Mouse (Mus musculus) hindbrain, embryonic 13.5 days (tissue): ENCODE data around the gene Bhlha9. TPM values are rescaled to one million over a fixed set of nuclear protein-coding genes. Genes with fewer than 3 reads are reported as not detected.
A peak's percentile ranks its signal among the peaks of the same experiment; 100 is the strongest.

Source experiments
- ATAC-seq: fragments of 200-750 bp; cut with Nextera tagmentation; 2 replicates; pipeline ENCODE4 v1.8.0; 2017; ENCODE audit warnings: moderate TSS enrichment; ENCODE audit not compliant: low FRiP score
- H3K27ac ChIP-seq: fragments of 300-500 bp; sonication (generic); 2 replicates; pipeline ENCODE4 v1.5.1; 2015; ENCODE audit warnings: inconsistent platforms, mild to moderate bottlenecking, moderate library complexity
- H3K27me3 ChIP-seq: fragments of 300-500 bp; sonication (generic); 2 replicates; pipeline ENCODE4 v1.6.1; 2015; ENCODE audit warnings: mild to moderate bottlenecking, inconsistent platforms
- H3K36me3 ChIP-seq: fragments of 300-500 bp; sonication (generic); 2 replicates; pipeline ENCODE4 v1.6.1; 2015; ENCODE audit warnings: mild to moderate bottlenecking, inconsistent platforms
- H3K4me1 ChIP-seq: fragments of 300-500 bp; sonication (generic); replicated peaks from 2 replicates; pipeline ENCODE4 v1.6.1; 2015; ENCODE audit warnings: inconsistent platforms
- H3K4me2 ChIP-seq: fragments of 300-500 bp; sonication (generic); 2 replicates; pipeline ENCODE4 v1.6.1; 2015; ENCODE audit warnings: inconsistent platforms, mild to moderate bottlenecking, moderate library complexity
- H3K4me3 ChIP-seq: fragments of 300-500 bp; sonication (generic); 2 replicates; pipeline ENCODE4 v1.5.1; 2015; ENCODE audit warnings: mild to moderate bottlenecking, inconsistent platforms
- H3K9ac ChIP-seq: fragments of 300-500 bp; sonication (generic); 2 replicates; pipeline ENCODE4 v1.6.1; 2015; ENCODE audit warnings: mild to moderate bottlenecking, inconsistent platforms
- H3K9me3 ChIP-seq: fragments of 300-500 bp; sonication (generic); 2 replicates; pipeline ENCODE4 v1.6.1; 2016; ENCODE audit warnings: inconsistent platforms
- WGBS: fragments of 180-500 bp; shearing (Covaris S2); methylation state at CpG from one replicate; pipeline ENCODE4 v1.1.7; 2015; 5-methylcytosine and 5-hydroxymethylcytosine counted together
- polyA plus RNA-seq: library from polyadenylated mRNA; unstranded; fragments of >200 nt; fragmentation: Nextera tagmentation; extraction: Ambion mirVana; gene quantifications from 2 replicates; pipeline ENCODE4 v1.2.1, GENCODE M21; 2015

Gene Bhlha9
- polyA plus RNA-seq, 1 experiment from 2014 or later = 0.60 TPM

GRCm38 (mm10) chr11:76645955-76646354, 26.3 kb upstream of the Bhlha9 start:
- peak; percentile 79 for ATAC-seq
- peaks cover 40% of the 10 kb centered on the region for H3K4me1 ChIP-seq
- 1% methylated on average over 19 of the region's 19 CpGs for WGBS
- no peaks in the 10 kb centered on the region for H3K9me3 ChIP-seq
- H3K36me3 ChIP-seq = no peaks in the 10 kb centered on the region
- H3K4me2 ChIP-seq = peak overlapping the region; percentile 55
- H3K27me3 ChIP-seq = no peaks in the 10 kb centered on the region
- H3K9ac ChIP-seq = peak overlapping the region; percentile 61; the same call in 1 of the 2 replicates
- peak overlapping the region; percentile 30 for H3K4me3 ChIP-seq
- peak overlapping the region; percentile 84 for H3K27ac ChIP-seq

GRCm38 (mm10) chr11:76647062-76647461, 25.2 kb upstream of the Bhlha9 start:
- peak overlapping the region; percentile 15; the same call in 1 of the 2 replicates for H3K9ac ChIP-seq
- H3K4me2 ChIP-seq = peak overlapping the region; percentile 41
- peak; percentile 44 for ATAC-seq

GRCm38 (mm10) chr11:76647500-76647899, 24.8 kb upstream of the Bhlha9 start:
- peak overlapping the region; percentile 15; the same call in 1 of the 2 replicates for H3K9ac ChIP-seq
- H3K4me3 ChIP-seq = 0 out of 2 replicates have a peak overlapping the region, but pooled peaks have one; percentile 4
- peak; percentile 30; the same call in 1 of the 2 replicates for ATAC-seq

More at GRCm38 (mm10) chr11:76647062-76647461, 25.2 kb upstream of the Bhlha9 start:
- peak overlapping the region; percentile 71 for H3K27ac ChIP-seq
- WGBS = 4% methylated on average over 7 of the region's 7 CpGs
- no peaks in the 10 kb centered on the region for H3K27me3 ChIP-seq
- H3K4me1 ChIP-seq = peaks cover 40% of the 10 kb centered on the region
- H3K4me3 ChIP-seq = 0 out of 2 replicates have a peak overlapping the region, but pooled peaks have one; percentile 4
- H3K9me3 ChIP-seq = no peaks in the 10 kb centered on the region
- no peaks in the 10 kb centered on the region for H3K36me3 ChIP-seq

GRCm38 (mm10) chr11:76650862-76651560, 21.3 kb upstream of the Bhlha9 start:
- H3K27me3 ChIP-seq = no peaks in the 10 kb centered on the region
- 64% methylated on average over 11 of the region's 14 CpGs for WGBS
- H3K4me1 ChIP-seq = peaks cover 25% of the 10 kb centered on the region
- H3K4me2 ChIP-seq = no peak overlapping the region
- no peak overlapping the region for H3K9ac ChIP-seq
- H3K27ac ChIP-seq = no peak overlapping the region
- H3K9me3 ChIP-seq = no peaks in the 10 kb centered on the region
- no peaks in the 10 kb centered on the region for H3K36me3 ChIP-seq
- ATAC-seq = no peak
- H3K4me3 ChIP-seq = no peak overlapping the region

More at GRCm38 (mm10) chr11:76647500-76647899, 24.8 kb upstream of the Bhlha9 start:
- WGBS = 9% methylated on average over 9 of the region's 9 CpGs
- peak overlapping the region; percentile 41 for H3K4me2 ChIP-seq
- H3K27me3 ChIP-seq = no peaks in the 10 kb centered on the region
- no peaks in the 10 kb centered on the region for H3K36me3 ChIP-seq
- H3K27ac ChIP-seq = peak overlapping the region; percentile 71
- no peaks in the 10 kb centered on the region for H3K9me3 ChIP-seq
- peaks cover 41% of the 10 kb centered on the region for H3K4me1 ChIP-seq

GRCm38 (mm10) chr11:76652838-76653334, 19.4 kb upstream of the Bhlha9 start:
- H3K4me1 ChIP-seq = peaks cover 13% of the 10 kb centered on the region; the same call in 1 of the 2 replicates
- 48% methylated on average over 3 of the region's 3 CpGs for WGBS
- H3K4me3 ChIP-seq = no peak overlapping the region
- H3K9ac ChIP-seq = no peak overlapping the region
- no peak overlapping the region for H3K4me2 ChIP-seq
- H3K27me3 ChIP-seq = no peaks in the 10 kb centered on the region
- peak; percentile 68; the same call in 1 of the 2 replicates for ATAC-seq
- H3K27ac ChIP-seq = peak overlapping the region; percentile 69
- H3K36me3 ChIP-seq = no peaks in the 10 kb centered on the region
- H3K9me3 ChIP-seq = no peaks in the 10 kb centered on the region

- Histone ChIP-seq H3K4me2 (peak overlapping the region; percentile 4; the same call in 1 of the 2 replicates), H3K9me3 (no peaks in the 10 kb centered on the region), H3K4me1 (peaks cover 18% of the 10 kb centered on the region; the same call in 1 of the 2 replicates), H3K9ac (no peak overlapping the region), H3K27me3 (0 out of 2 replicates have a peak, but pooled peaks cover 4% of the 10 kb centered on the region), H3K27ac (no peak overlapping the region), H3K36me3 (no peaks in the 10 kb centered on the region), H3K4me3 (no peak overlapping the region)
- no peak for ATAC-seq
- WGBS = 10% methylated on average over 10 of the region's 10 CpGs
Observed at GRCm38 (mm10) chr11:76655106-76655505, 17.2 kb upstream of the Bhlha9 start.

- Histone ChIP-seq H3K4me1 (peaks cover 17% of the 10 kb centered on the region; the same call in 1 of the 2 replicates), H3K9ac (0 out of 2 replicates have a peak overlapping the region, but pooled peaks have one; percentile 19), H3K4me3 (no peak overlapping the region), H3K36me3 (no peaks in the 10 kb centered on the region), H3K4me2 (no peak overlapping the region), H3K9me3 (no peaks in the 10 kb centered on the region), H3K27me3 (0 out of 2 replicates have a peak, but pooled peaks cover 4% of the 10 kb centered on the region), H3K27ac (no peak overlapping the region)
- no peak for ATAC-seq
- 40% methylated on average over 4 of the region's 4 CpGs for WGBS
Observed at GRCm38 (mm10) chr11:76657450-76657970, 14.8 kb upstream of the Bhlha9 start.

- no peak overlapping the region for H3K4me3 ChIP-seq
- WGBS = 63% methylated on average over 14 of the region's 14 CpGs
Observed at GRCm38 (mm10) chr11:76659138-76659930, 12.9 kb upstream of the Bhlha9 start.

GRCm38 (mm10) chr11:76661790-76662468, 10.3 kb upstream of the Bhlha9 start:
- Histone ChIP-seq H3K4me3 (no peak overlapping the region), H3K9ac (no peak overlapping the region), H3K4me2 (no peak overlapping the region), H3K36me3 (no peaks in the 10 kb centered on the region), H3K27me3 (peaks cover 44% of the 10 kb centered on the region), H3K27ac (no peak overlapping the region), H3K9me3 (no peaks in the 10 kb centered on the region), H3K4me1 (peaks cover 21% of the 10 kb centered on the region)
- WGBS = 85% methylated on average over 7 of the region's 7 CpGs
- no peak for ATAC-seq

More at GRCm38 (mm10) chr11:76659138-76659930, 12.9 kb upstream of the Bhlha9 start:
- Histone ChIP-seq H3K27me3 (peaks cover 19% of the 10 kb centered on the region; the same call in 1 of the 2 replicates), H3K4me1 (0 out of 2 replicates have a peak, but pooled peaks cover 10% of the 10 kb centered on the region), H3K9me3 (no peaks in the 10 kb centered on the region), H3K9ac (peak overlapping the region; percentile 51), H3K36me3 (no peaks in the 10 kb centered on the region), H3K27ac (no peak overlapping the region), H3K4me2 (no peak overlapping the region)
- no peak for ATAC-seq

GRCm38 (mm10) chr11:76666002-76666649, 6.1 kb upstream of the Bhlha9 start:
- H3K9ac ChIP-seq = peak overlapping the region; percentile 71
- peak overlapping the region; percentile 40 for H3K4me3 ChIP-seq
- peaks cover 78% of the 10 kb centered on the region for H3K27me3 ChIP-seq
- no peaks in the 10 kb centered on the region for H3K9me3 ChIP-seq
- no peak overlapping the region for H3K27ac ChIP-seq
- peak overlapping the region; percentile 71 for H3K4me2 ChIP-seq
- no peaks in the 10 kb centered on the region for H3K36me3 ChIP-seq
- ATAC-seq = no peak
- 8% methylated on average over 35 of the region's 35 CpGs for WGBS
- H3K4me1 ChIP-seq = peaks cover 11% of the 10 kb centered on the region

- Histone ChIP-seq H3K36me3 (no peaks in the 10 kb centered on the region), H3K9ac (no peak overlapping the region), H3K4me2 (no peak overlapping the region), H3K27ac (no peak overlapping the region), H3K27me3 (peaks cover 95% of the 10 kb centered on the region), H3K4me3 (no peak overlapping the region), H3K9me3 (no peaks in the 10 kb centered on the region), H3K4me1 (peaks cover 19% of the 10 kb centered on the region)
- no peak for ATAC-seq
- WGBS = 28% methylated on average over 4 of the region's 4 CpGs
Observed at GRCm38 (mm10) chr11:76667807-76668206, 4.5 kb upstream of the Bhlha9 start.
